Mouse (Mus musculus): Measurements from ENCODE around the gene Gm20219.

The Gm20219 gene

DNA sequence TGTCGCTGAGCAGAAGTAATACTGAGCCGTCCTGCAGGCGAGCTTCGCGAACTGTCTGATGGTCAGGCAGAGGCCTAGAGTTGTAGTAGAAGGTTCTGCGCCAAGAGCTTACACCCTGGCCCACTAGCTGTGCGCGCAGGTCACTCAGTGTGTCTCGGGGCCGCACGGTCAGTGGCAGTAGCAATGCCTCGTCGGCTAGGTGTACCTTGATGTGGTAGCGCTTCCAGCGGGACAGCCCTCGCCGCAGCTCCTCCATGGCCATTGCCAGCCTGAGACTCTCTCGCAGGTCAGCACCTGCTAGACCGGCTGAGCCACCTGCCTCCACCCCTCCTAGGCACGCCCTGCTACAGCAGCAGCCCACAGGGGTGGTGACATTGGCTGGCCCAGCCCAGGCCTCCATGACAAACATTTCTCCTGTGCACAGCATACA is at the start of gene Gm20219:
TSS of gene Gm20219 (minus strand) at position 266 of the 430 bp plus-strand sequence.
- DNase-seq: no peak

DNA sequence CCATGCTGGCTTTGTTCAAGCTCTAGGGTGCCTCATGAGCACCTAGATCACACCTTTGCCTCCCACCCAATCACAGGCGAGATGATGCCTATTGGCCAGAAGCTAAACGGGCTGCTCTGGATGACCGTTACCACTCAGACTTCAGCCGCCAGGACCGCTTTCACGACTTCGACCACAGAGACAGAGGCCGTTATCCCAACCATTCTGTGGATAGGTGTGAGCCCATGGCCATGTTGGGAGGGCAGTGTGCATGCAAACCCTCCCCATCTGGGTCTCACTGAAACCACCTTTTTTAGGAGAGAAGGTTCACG is 49.8 kb upstream of the Gm20219 start:
- no peak for DNase-seq

DNA sequence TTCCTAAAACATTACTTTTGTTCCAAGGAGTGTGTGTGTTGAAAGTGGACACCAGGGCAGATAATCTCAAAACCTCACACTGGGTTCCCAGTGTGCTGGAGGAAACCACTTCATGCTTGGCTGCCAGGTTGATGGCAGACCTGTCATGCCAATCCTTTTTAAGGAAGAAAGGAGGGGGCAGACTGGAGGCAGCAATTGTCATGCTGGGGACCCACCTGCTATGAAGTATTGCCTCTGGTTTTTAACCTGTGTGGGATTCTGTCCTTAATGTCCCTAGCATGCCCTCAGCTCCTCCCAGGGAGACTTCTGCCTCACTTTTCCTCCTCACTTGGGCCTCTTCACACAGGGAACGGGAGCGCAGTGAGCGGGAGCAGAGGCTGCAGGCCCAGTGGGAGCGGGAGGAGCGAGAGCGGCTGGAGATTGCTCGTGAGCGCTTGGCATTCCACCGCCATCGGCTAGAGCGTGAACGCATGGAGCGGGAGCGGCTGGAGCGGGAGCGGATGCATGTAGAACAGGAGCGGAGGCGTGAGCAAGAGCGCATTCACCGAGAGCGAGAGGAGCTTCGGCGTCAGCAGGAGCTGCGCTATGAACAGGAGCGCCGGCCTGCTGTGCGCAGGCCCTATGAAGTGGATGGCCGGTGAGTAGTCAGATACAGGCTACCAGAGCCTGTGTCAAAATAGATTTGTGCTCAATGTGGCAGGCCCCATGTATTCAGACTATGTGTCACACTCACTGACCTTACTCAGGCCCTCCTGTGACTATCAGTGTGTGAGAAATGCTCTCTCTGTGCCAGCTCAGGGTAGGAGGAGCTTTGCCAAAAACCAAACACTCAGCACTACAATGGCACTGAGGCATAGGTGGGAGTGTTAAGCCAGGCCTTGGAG is 49.2 kb upstream of the Gm20219 start:
- no peak for DNase-seq

DNA sequence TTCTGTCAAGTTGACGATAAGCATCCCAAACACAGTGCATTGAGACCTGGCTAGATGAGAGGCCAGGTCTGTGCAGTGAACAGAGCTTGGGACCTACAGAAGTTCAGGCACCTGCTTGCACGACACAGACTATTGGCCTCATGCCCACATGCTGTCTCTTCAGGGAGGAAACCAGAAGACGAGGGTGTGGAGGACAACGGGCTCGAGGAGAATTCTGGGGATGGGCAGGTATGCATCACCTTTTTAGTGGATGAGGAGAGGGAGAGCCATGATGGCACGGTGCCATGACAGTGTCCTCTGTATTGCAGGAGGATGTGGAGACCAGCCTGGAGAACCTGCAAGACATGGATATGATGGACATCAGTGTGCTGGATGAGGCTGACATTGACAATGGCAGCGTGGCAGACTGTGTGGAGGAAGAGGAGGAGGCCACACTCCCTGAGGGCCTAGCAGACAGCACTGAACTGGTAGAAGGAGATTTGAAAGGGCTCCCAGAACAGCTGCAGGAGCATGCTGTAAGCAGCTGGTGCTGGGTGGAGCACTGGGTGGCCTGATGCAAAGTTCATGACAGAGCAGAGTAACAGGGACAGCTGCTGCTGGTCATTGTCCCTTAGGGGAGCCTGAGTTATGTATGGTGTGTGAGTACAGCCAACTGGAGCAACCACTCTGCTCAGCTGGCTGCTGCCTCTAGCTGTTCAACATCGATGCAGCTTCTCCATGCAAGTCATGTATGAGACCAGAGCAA is 39.5 kb upstream of the Gm20219 start:
- no peak for DNase-seq

DNA sequence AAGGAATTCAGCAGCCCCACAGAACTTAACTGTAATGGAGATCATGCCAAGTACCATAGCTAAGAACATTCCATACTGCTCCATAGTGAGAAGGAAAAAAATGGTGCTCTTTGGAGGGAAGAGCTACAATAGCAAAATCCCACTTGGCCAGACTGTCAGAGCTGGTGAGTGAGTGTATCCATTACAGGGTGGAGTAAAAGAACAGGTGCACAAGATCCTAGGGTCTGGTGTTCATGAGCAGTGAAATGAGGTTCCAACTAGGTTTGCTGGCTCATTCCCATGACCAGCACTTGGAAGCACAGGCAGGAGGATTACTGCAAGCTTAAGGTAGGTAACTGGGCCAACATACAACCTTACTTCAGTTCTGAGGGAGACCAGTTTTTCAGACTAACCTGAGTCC is 38.4 kb upstream of the Gm20219 start:
- DNase-seq: no peak

DNA sequence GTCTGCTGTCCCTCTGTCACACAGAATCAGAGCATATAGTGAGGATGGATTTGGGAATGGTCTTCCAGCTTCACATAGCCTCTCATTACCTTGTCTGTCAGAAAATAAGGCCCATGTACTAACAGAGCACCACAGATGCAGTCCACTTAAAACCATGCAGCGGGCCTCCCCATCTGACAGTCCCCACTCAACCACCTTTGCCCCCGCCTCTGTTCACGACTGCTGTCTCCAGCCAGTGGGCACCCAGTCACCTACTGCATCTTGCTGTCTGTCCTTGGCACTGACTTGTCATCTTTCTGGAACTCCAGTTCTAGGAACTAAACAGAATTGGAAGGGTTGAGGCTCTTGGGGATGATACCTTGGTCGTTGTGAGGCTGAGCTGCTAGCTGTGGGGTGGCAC is 34.7 kb upstream of the Gm20219 start:
- DNase-seq: no peak

DNA sequence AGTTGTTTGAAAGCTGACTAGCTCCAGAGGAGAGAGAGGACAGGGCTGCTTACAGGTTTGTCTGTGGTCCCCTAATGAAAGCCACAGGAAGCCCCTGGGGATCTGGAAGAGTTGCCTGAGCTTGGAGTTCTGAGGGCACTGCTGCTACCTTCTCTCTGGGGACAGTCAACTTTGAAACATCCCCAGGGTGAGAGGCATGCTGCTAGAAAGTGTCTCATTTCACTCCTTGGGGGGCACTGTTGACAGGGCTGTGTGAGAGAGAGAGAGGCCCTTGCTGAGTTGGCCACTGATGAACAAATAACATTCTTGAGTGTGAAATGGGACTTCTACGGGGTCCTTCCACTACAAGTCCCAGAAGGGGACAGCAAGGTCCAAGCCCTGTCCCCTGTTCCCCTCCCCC is 33.6 kb upstream of the Gm20219 start:
- no peak for DNase-seq

DNA sequence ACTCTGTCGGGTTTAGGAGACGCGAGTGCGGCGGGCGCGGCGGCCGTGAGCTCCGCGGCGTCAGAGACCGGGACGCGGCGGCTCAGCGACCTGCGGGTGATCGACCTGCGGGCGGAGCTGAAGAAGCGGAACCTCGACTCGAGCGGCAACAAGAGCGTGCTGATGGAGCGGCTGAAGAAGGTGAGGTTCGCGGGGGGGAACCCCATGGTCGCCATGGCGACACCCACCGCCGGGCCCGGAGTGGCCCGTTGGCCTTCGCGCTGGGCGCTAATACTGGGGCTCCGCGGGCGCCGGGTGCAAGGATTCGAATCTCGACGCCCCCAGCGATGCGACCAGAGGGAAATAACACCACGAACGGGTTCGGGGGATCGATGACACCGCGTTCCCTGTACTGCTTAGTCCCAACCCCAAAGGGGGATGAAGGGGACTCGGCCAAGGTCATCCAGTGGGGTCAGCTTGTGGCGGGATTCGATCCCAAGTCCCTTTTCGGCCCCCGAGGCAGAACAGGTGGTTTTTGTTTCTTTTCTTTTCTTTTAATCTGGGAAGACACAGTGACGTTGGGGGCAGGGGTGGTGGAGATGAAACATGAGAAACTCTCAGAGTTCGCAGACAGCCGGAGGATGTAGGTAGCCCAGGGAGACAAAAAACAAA is 31.1 kb upstream of the Gm20219 start:
- peak in 1 of 2 experiments; percentile 54 for DNase-seq

DNA sequence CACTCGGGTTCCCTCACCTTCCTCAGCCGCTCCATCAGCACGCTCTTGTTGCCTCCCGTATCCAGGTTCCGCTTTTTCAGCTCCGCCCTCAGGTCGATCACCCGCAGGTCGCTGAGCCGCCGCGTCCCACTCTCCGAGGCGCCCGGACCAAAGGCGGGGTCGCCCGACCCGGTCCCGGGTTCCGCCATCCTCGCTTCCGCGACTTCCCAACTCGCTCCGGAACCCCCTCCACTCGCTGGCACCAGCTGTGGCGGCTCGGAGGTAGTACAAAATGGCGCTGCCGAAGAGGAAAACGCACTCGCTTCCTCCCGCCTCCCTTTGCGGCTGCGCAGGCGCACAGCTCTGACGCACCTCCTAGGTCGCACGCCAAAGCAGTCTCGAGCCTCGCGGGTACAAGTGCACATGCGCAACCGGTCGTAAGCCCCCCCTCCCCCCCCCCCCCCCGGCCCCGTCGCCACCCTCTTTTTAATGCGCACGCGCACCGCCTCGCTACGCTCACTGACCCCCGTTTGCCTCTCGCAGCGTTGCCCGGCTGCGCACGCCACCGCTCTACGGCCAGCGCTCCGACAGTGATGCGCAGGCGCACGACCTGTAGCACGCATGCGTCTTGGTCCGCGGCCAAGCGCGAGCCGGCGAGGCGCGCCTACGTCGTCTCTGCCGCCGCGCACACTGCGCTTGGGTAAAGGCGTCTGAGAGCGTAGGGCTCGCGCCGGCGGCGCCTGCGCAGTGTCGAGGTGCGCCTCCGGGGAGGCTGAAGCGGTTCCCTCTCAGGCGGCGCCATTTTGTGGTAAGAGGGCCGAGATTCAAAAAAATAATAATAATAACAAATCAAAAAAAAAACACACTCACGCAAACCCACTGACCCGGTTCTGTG is 30.3 kb upstream of the Gm20219 start, which contains the start of the genes Safb2 and Safb:
TSS of gene Safb2 (minus strand) at position 329 of the 874 bp plus-strand sequence.
TSS of gene Safb (plus strand) at position 569 of the 874 bp plus-strand sequence.
- peak; percentile 99 for DNase-seq

DNA sequence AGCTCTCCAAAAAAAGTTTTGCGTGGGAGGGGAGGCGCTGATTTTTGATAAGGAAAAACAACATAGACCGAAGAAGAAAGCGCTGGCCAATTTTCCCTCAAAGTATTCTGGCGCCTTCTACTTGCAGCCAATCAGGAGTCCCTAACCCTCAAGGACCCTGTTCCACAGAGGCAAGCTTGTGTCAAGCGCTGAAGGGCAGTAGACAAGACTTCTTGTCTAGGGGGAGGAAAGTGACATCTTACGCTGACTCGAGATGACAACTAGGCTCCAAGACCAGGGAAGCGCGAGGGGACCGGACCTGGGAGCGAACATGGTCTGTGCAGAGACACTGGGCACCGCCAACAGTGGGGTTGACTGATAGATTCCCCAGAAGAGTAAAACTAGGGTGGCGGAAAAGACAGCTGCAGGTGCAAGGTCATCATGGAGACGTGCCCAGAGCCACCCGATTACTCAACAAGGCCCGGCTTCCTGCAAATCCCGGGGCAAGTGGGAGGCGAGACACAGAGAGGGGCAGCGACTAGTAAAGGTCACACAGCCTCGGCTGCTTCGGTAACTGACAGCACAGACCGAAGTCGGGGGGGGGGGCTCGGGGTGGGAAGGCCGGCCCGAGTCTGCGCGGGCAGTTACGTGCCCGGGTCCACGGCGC is 29.5 kb upstream of the Gm20219 start:
- DNase-seq: no peak

DNA sequence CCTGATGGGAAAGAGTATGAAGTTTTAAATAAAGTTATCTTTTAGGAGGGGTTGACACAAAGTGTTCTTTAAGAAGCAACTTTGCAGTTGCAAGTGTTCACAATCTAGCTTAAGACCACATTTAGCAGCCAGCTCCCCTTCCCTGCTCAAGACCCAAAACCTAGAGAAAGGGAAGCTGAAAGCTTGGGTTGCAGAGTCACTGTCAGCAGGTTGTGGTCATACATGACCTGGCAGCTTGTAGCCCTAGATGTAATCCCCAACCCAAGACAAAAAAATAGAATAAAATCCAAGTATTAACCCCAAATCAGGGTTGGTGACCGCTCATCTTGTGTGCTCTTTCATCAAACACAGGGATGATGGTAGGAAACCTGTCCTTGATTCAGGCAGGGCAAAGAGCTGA is 28.9 kb upstream of the Gm20219 start:
- no peak for DNase-seq

DNA sequence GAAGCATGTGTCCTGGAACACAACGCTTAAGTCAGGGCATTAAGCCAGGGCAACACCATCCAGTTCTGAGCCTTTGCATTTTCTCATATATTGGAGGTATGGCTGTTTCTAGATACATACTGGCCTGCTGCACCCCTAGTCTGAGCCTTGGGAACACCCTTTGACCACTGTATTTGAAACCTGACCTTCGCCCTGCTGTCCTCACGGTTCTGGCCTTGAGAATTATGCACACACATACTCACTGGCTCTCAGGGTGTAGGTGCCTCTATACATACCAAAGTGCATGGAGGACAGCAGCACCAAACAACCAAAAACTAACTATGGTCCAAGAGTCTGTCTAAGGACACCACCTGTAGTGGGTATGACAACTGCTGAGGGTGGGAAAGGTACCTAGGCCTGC is 18.8 kb upstream of the Gm20219 start:
- DNase-seq: no peak

DNA sequence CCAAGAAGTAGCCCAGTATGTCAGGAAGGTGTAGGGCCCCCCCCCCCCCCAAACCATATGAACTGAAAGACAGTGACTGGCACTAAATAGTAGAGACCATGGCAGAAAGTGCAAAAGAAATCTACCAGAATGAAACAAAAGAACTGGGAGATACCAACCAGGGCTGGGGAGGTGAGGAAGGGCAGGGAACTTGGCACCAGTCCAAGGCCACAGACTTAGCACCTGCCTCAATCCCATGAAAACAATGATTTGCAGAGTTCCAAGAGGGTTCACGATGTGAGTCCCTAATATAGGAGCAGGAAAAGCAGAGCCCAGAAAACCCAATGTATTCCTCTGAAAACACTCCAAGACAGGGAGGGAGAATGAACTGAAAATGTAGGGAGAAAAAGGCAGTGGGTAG is 18.0 kb upstream of the Gm20219 start:
- DNase-seq: no peak

DNA sequence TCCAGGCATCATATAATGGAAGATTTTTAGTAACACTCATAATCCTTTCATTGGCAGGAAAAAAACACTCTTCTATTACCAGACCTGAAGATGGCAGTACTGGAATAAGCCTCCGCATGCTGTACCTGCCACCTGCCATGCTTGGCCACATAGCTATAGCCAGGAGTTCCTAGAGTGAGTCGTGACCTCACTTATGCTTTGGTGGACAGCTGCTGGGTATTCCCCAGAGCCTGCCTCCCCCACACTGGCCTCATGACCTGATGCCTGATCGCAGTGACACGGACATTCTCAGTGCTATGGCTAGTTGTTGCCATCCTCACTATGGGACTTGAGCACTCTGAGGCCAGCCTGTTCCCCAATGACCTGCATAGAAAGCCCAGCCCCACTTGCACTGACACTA is 16.1 kb upstream of the Gm20219 start:
- DNase-seq: no peak

DNA sequence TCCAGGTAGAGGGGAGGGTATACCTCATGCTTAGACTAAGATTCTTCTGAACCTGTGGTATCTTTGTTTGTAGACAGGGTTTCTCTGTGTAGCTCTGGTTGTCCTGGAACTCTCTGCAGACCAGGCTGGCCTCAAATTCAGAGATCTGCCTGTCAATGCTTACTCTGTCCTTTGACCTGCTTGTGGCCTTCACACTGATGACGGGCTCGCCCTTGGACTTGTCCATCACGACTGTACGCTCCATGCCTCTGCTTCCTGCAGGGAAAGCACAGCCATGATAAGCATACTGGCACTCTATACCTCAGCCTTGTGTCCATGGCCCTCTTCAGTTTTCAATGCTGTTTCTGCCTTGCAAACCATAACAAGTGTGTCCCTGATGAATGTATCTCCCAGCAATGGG is 13.2 kb upstream of the Gm20219 start:
- no peak for DNase-seq

DNA sequence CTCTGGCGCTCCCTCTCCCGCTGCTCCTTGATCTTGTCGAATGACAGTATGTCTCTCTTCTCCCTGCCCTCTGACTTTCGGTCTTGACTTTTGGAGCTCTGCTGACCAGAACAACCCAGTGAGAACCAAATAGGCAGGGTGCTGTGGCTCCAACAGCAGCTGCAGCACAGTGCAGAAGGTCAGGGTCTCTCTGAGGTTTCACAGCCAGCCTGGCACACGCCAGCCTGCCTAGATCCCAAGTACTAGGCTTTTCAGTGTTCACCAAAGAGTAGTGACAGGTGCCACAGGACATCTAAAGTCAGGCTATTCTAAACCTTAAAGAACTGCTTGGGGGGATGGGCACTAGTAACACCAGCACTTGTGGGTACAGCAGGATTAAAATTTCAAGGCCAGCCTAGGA is 12.7 kb upstream of the Gm20219 start:
- no peak for DNase-seq

DNA sequence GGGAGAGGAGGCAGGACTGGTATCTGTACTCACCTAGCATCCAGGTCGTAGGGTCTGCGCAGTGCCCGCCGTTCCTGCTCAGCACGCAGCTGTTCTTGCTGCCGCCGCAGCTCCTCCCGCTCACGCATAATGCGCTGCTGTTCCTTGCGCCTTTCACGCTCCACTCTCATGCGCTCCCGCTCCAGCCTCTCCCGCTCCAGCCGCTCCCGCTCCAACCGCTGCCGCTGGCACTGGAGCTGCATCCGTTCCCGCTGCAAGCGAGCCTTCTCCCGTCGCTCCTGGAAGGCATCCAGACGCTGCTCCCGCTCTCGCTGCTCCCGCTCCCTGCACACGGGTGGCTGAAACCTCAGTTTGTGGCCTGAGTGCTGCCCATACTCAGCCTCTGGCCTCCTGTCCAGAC is 12.1 kb upstream of the Gm20219 start:
- no peak for DNase-seq

DNA sequence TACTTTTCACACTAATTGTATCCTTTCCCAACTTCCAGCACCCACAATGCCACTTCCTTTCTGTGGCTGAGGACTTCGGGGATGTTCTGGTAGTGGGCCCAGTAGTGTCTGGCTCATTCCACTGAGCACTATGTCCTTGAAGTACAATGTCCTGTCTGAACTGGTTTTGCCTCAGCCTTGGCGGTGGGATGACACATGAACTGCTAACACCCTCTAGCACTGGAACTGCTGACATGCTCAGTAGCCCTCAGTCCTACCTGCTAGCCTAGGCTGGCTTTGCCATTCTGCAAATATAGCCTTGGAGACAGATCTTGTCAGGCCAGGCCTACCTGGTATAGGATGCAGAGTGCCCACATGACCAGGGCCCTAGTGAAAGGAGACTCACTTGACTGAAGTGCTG is 7.7 kb upstream of the Gm20219 start:
- no peak for DNase-seq

DNA sequence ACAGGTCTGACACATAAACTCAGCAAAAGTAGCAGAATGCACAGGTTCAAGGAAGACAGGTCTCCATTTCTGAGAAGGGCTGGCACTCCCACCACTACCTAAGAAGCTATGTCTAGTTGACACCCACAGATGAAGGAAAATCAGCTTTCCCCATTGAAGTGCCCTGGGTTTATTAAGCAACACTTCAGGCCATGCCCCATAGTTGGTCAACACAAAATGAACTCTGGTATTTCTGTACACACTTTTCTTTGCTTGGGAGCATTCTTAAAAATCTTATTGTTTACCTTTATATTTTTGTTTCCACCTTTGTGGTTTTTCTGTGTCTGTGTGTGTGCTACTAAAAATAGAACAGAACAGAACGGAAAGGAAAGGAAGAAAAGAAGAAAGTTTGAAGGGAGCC is 5.9 kb upstream of the Gm20219 start:
- no peak for DNase-seq

DNA sequence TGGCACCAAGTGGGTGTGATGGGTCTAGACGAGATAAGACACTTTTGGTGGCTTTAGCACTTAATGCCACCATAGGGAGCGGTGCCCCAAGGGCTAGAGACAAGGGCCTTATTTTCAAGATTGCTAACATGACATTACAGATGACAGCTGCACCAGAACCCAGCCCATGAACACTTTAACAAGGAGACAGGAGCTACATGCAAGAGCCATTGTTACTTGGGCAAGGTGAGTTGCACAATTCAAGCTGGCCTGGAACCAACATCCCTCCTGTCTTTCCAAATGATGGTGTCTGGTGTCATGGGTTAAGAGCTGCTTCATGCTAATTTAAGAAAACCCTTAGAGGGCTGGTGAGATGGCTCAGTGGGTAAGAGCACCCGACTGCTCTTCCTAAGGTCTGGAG is 5.2 kb upstream of the Gm20219 start:
- DNase-seq: no peak

DNA sequence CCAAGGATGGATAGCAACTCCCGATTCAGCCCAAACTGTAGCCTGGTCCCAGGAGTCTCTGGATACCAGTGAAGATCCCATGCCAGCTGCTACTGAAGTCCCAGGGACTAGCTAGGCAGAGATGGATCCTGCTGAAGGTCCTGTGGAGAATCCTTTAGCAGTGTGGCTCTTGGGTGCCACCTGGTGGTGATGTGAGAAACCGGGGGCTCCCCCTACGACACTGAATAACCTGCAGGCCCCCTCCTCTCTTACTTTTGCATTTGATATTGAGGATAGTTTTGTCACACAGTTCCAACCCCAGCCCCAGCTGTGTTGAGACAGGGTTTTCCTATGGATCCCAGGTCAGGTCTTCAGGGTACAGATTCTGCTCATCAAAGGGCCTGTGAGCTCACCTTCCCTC is 4.3 kb upstream of the Gm20219 start:
- DNase-seq: peak; percentile 36 to 44

DNA sequence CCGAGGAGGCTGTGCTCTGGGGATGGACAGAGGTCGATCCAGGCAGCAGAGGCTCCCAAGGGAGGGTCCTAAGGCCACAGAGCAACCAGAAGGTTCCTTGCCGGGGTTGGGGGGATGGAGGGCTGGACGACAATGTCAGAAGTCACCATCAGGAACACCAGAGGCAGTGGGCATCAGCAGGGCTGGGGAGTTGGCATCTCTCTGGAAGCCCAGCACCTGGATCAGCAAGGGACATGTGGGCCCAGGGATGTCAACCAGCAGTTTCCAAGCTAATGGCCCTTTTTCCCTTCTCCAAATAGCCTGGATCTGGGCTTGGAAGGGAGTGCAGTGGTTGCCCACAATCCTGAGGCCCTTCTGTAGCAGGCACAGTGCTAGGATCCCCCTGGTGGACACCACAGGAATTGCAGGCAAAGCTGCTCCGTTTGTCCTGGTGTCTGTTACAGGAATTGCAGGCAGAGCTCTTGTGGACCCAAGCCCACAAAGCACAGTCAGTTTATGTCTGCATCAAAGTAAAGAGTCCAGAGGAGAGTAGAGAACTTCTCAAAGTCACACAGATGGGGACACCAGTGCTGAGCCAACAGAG is 1.3 kb downstream of the Gm20219 start:
- DNase-seq: peak; percentile 38 to 39
